Mouse (Mus musculus): ENCODE data around the gene Eif3g.

Gene Eif3g

GRCm38 (mm10) chr9:20898511-20899073 lies at the start of gene Eif3g:
Eif3g (minus strand) TSS chr9:20898623.
- peak; percentile 78 for DNase-seq (ENCODE audit: low read depth, low spot score)

DNA sequence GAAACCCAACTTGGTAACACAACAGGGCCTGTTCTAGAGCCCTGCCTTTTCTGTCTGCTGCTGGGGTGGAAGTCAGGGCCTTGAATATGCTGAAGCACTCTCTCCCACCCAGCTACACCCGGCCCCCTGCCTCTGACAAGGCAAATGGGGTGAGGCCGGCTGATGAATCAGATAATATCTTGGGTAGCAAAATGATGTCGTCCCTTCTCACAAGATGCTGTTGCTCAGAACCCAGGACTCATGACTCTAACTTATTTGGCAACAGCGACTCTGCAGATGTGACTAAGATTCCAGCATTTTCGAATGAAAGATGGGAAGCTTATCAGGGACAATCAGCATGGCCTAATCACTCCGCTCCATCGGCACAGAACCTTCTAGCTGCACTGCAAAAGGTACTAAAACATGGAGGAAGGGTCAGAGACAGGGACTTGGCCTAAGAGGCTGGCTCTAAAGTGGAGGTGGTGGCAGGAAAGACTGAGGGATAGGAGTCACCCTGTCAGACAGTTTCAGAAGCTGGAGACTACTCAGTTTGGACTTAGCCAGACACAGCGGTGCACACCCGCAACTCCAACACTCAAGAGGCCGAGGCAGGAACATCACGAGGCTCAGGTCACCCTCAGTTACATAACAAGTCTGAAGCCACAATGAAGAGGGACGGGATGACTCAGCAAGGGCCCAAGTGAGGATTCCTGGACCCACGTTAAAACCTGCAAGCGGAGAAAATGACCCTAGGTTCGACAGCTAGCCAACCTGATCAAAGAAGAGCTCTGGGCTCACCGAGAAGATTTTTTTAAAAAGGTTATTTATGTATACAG lies 47.9 kb upstream of the Eif3g start:
- no peak for DNase-seq (ENCODE audit: low read depth, low spot score)

- no peak for DNase-seq (ENCODE audit: low read depth, low spot score)
These were observed 46.4 kb upstream of the Eif3g start for GRCm38 (mm10) chr9:20944697-20945370.

DNA sequence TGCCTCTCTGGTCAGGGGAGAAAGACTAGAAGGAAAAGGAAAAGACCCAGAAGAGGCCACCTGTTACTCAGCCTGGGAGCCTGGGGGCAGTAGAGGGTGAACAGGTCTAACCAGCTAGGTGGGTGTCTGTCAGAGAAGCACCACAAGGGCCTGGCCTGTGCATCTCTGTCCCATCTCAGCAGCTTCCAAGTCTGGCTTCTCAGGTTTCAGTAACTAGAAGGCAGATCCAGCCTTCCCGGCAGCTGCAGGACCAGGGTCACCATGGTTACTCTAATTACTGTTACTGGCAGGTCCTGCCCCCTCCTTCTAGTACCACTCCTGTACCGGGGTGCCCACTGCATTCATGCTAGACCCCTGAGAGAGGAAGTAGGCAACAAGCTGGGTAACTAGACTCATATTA lies 45.5 kb upstream of the Eif3g start:
- no peak for DNase-seq (ENCODE audit: low read depth, low spot score)

DNA sequence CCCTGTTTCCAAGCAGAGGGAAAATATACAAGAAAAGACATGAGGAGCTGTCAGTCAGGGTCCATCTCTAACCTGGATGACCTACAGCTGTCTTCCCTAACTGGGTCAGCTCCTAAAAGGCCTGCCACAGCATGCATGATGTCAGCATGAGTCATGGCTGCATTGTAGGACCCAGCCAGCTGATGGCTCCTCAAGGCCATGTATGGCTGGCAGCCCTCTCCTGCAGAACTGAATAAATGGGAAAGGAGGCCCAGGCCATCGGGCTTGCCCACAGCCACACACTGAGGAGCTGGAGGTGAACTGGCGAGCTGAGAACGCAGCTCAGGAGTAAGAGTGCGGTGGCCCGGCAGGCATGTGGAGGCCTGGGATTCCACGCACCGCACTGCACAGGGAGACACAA lies 45.0 kb upstream of the Eif3g start:
- DNase-seq (ENCODE audit: low read depth, low spot score) = no peak

DNA sequence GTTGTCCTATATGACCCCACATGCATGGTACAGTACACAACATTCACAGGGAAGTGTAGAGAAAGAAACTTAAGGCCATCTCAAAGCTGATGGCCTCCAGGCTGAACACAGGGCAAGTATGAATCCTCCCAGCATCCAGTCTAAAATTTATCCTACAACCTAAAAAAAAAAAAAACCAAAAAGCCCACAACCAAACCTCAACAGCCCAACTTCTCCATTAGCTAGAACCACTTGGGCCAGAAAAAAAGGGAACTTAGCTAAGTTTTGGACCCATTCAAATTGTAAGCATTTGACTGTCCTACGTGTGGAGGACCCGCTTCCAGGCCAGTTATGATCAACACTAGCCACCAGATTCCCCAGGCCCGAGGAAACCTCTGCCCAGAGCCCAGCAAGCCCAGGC lies 24.8 kb upstream of the Eif3g start:
- DNase-seq (ENCODE audit: low read depth, low spot score) = no peak

DNA sequence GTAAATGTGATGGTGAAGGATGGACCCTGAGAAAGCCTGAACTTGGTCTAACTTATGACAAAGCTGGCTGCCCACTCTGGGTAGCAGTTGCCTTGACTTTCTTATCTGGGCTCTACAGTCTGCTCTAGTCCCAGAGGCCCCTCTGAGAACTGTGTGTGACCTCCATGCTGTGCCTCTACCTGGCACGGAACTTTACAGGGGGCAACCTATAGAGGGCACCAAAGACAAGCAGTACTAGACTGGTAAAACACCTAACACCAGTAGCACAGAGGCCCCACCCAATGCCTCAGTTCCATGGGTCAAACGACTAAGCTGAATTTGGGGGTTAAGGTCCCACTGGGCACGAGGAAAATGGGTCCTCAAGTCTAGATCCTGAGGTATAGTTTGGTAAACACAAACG lies 17.7 kb upstream of the Eif3g start:
- DNase-seq (ENCODE audit: low read depth, low spot score) = no peak

DNA sequence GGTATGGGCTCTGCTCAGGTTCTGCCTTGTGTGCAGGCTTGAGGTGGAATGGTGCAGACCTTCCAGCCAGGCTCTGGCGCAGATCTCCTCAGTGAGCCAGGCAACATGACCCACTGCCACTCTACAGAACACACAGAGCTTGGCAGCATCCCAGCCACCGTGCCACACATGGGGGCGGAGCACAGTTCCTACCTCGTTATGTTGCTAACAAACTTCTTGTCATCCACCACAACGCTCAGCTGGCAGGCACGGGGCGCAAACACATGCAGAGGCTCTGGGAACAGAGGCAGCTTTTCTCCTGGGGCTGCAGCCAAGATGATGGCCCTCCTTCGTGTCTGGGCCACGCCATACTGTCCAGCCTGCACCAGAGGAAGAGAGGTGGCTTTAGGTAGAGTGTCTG lies 11.5 kb upstream of the Eif3g start:
- DNase-seq (ENCODE audit: low read depth, low spot score) = no peak

GRCm38 (mm10) chr9:20902174-20902491 lies 3.7 kb upstream of the Eif3g start:
- no peak for DNase-seq (ENCODE audit: low read depth, low spot score)

DNA sequence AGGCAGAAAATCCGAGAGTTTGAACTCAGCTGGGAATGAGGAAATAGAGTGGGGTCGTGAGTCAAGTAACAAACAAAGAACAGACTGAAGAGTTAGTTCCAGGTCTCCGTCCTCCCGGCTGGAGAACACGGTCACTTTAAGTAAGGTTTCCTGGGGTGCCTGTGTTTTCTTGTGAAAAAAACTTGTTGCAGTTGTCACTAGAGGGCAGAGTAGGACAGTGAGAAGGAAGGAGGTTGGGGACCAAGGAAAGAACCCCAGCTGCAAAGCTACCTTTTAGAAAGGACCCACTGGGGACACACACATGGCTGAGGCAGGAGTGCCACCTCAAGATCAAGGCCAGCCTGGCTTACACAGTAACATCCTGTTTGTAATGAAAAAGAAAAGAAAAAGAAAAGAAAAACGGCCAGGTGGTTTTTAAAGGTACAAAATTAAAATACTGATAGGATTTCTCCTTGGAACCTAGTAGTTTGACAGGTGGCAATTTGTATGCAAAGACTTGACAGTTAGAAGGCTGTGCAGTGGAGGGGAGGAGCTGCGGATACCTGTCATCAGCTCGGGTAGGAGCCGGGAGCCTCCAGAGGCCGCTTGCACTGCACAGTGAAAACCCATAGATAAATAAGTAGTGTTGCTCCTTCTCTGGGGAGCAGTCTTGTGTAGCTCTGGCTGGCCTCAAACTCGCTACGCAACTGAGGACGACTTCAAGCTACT lies 3.2 kb upstream of the Eif3g start:
- DNase-seq (ENCODE audit: low read depth, low spot score) = no peak

DNA sequence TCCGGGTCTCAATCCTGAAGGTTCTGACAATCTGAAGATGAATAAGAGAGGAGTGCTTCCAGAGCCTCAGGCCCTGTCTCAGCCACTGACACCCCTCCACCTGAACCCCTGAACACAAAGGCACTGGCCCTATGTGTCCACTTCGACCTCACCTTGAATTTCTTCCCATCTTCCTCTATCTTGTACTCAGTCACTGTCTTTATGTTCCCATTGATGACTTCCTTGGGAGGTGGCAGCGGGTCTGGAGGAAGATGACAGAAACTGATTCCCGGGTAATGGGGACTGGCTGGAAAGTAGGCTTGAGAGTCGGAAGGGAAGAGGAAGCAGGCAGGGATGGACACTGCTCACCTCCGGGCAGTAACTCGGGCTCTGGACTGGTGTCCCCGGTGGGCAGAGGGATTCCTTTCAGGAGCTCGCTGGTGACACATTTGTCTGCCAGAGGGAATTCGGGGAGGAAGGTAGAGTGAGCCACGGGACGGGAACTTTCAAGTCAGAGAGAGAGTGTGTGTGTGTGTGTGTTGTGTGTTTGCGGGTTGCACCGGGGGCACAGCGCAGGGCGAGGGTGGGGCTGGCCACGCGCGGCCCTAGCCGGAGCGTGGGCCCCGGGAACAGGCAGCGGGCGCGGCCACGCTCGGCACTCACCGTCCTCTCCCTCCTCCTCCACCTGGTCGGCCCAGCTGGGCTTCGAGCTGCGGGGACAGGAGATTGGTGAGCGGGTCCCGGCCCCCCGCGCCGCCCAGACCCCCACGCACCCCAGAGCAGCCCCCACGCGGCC lies 500 bp downstream of the Eif3g start:
- DNase-seq (ENCODE audit: low read depth, low spot score) = no peak

DNA sequence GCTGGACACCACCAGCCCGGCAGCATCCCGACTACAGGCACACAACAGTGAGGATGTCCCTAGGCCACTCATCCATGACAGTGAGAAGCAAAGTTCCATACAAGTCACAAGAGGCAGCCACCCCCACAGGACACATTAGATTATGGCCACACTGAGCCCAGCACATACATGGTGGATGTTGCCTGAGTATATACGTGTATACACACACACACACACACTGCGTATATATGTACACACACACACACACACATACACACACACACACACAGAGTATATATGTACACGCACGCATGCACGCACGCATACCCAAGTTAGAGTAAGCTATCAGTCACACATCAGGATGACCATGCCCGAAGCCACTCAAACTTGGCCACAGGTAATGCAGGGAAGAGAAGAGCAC lies 3.0 kb downstream of the Eif3g start:
- DNase-seq (ENCODE audit: low read depth, low spot score) = no peak

DNA sequence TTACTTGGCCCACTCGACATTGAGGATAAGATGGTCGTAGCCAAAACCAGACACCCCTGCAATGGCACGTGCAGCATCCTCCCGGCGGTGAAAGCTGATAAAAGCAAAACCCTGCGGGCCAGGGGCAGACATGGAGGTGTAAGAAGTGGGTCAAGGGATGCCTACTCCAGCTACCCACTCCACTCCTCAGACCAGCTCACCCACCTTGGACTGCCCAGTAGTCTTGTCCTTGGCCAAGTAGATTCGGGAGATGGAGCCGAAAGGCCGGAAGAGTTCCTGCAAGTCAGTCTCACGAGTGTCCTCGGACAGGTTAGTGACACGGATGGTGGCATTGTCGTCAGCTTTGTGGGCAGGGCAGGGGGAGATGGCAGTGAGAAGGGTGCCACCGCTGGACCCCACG lies 3.8 kb downstream of the Eif3g start:
- DNase-seq (ENCODE audit: low read depth, low spot score) = no peak

DNA sequence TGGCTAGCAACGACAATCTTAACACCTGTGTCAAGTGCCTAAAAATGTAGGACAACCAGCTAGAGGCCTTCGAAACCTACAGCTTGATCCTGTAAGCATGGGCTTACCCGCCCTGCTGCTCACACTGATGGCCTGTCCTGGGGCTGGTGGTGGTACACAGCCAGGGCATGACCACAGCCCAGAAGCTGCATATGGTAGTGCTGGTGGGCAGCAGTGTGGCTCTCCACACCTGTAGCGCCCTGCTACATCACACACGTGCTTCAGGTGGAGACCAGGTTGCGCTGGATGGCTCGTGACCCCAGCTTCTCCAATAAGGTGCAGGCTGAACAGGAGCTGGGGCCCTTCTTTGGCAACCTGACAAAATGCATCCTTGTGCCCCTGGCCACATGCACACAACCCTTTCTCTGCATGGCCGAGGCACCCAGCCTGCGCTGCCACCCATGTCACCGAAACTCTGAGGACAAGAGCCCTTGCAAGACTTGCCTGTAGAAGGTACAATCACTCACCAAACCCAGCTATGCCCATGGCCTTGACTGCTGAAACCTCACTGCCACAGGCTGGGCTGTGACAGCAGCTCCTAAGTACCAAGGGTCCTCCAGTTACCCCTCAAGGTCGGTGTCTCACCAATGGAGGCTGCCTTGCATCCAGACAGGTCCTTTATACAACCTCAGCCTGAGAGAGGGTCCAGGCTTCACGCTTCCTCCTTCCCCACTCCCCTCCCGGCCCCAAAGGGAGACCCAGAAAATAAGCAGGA lies 4.7 kb downstream of the Eif3g start:
- DNase-seq (ENCODE audit: low read depth, low spot score) = no peak

DNA sequence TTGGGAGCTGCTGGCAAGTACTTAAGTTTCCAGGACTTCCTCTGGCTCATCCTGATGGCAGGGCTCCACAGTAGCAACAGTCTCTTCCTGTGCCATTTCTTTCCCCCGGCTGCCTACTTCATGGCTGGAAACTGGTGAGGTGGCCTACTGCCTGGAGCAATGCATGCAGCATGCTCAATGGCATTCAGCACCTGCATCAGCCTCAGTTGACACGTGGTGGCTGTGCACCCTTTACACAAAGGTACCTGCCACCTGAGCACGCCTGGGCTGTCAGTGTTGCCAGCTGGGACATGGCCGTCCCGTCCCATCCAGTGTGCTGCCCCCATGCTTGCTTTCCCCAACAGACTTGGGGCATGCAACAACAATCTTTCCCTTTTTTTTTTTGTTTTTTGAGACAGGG lies 5.4 kb downstream of the Eif3g start:
- DNase-seq (ENCODE audit: low read depth, low spot score) = no peak

GRCm38 (mm10) chr9:20892104-20892653 lies 6.2 kb downstream of the Eif3g start:
- DNase-seq (ENCODE audit: low read depth, low spot score) = no peak

- DNase-seq (ENCODE audit: low read depth, low spot score) = no peak
These were observed 6.9 kb downstream of the Eif3g start for GRCm38 (mm10) chr9:20891339-20892103.

DNA sequence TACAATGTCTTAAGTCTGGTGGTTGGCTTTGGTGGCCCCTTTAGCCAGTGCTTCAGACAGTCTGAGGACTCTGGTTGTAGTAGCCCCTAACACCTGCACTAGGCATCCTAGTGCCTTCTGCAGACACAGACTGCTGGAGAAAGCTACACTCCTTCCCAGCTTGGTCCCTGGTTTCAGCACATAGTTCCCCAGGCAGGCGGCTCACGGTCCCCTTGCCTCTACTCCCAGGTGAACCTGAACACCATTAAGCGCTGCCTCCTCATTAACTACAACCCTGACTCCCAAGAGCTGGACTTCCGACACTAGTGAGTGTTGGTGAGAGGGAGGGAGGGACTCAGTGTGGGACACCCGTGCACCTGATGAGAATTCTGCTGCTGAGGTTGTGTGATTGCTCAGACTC lies 8.0 kb downstream of the Eif3g start:
- DNase-seq (ENCODE audit: low read depth, low spot score) = no peak

DNA sequence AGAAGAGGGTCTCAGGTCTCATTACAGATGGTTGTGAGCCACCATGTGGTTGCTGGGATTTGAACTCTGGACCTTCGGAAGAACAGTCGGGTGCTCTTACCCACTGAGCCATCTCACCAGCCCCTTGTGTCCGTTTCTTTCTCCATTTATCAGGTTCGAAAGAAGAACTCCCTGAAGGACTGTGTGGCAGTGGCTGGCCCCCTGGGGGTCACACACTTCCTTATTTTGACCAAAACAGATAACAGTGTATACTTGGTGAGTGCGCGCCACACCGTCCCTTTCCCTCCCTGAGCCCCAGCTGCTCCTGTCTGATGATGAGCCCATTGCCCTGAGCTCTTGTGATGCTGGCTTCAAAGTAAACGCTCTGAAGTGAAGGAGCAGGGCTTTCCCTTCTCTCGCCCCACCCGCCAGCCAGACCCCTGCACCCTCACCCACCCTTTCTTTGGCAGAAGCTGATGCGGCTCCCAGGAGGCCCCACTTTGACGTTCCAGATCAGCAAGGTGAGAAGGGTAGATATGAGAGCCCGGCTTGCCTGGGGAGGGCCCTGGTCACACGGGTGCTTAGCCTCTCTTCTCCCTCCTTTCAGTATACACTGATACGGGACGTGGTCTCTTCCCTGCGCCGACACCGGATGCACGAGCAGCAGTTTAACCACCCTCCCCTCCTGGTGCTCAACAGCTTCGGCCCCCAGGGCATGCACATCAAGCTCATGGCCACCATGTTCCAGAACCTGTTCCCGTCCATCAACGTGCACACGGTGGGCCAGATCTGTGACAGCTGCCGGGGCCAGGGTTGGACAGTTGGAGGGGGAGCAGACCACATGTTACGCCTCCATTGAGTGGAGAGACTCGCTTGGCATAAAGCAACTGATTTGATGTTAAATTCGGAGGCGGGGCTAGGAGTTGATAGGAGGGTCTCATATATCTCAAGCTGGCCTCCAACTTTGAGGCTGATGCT lies 9.0 kb downstream of the Eif3g start:
- DNase-seq (ENCODE audit: low read depth, low spot score) = no peak
